11 mouse cellular contexts compared by ENCODE assay signal in the genomic region with DNA sequence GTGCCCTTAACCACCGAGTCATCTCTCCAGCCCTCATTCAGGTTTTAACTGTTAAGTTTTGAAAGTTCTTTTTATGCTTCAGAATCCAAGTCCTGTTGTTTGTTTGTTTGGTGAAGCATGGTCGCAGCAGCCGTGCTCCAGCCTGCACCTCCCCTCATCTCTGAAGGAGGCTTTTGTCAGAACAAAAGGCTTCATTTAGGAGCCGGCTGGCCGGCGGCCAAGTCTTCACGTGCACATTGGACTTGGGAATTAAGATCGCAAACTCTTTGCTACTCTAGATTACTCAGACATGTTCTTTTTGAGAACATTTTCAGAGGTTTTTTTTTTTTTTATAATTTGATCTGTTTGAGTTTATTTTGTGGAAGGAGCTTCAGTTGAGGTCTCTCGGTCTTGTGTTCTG. TPM values are rescaled to one million over a fixed set of nuclear protein-coding genes. Genes with fewer than 3 reads are reported as not detected.
DNase-seq lines count a peak whose midpoint lies in the region; ATAC-seq and TF ChIP-seq lines count a peak whose summit lies in the region.
"Had no signal": no experiment of that assay in that cellular context is flagged by ENCODE, and none has a peak within 500 bp of the region (broad histone marks: within the 10 kb centered on the region; RNA-seq: fewer than 3 reads in every experiment).

No protein-coding gene starts in this region.

- no peaks in the 10 kb centered on the region for H3K9me3 ChIP-seq in midbrain, embryonic 14.5 days (ENCODE audit: control insufficient read depth, low read length)
- no peaks in the 10 kb centered on the region for H3K9me3 ChIP-seq in midbrain, embryonic 15.5 days
- H3K9me3 ChIP-seq in forebrain, embryonic 14.5 days (replicated peaks; ENCODE audit: control insufficient read depth, low read length) = no peaks in the 10 kb centered on the region

- WGBS in midbrain, embryonic 14.5 days = 29% methylated on average over 9 of the region's 9 CpGs
- WGBS in midbrain, embryonic 15.5 days = 34% methylated on average over 9 of the region's 9 CpGs
- WGBS in forebrain, embryonic 14.5 days = 10% methylated on average over 9 of the region's 9 CpGs

- TF ChIP-seq POLR2A in testis, adult 2 months (IDR thresholded peaks at IDR 0.05; ENCODE audit: control insufficient read depth, low read depth, low read length) = no peak

- H3K27me3 ChIP-seq in midbrain, embryonic 14.5 days (ENCODE audit: control insufficient read depth, insufficient read depth, low read length) = no peaks in the 10 kb centered on the region
- no peaks in the 10 kb centered on the region; the same call in 1 of the 2 replicates for H3K27me3 ChIP-seq in midbrain, embryonic 15.5 days (replicated peaks)
- no peaks in the 10 kb centered on the region for H3K27me3 ChIP-seq in forebrain, embryonic 14.5 days (replicated peaks; ENCODE audit: control insufficient read depth, insufficient read depth, low read length)
- no peaks in the 10 kb centered on the region for H3K27me3 ChIP-seq in testis, adult 2 months (ENCODE audit: control insufficient read depth, insufficient read depth, low read length)

- no peak overlapping the region for H3K4me3 ChIP-seq in midbrain, embryonic 14.5 days (replicated peaks; ENCODE audit: low read depth, low read length)
- H3K4me3 ChIP-seq in midbrain, embryonic 15.5 days = no peak overlapping the region
- no peak overlapping the region for H3K4me3 ChIP-seq in forebrain, embryonic 14.5 days (ENCODE audit: low read depth, low read length)
- H3K4me3 ChIP-seq in testis, adult 2 months (ENCODE audit: control insufficient read depth, low read depth, low read length) = no peak overlapping the region
- H3K4me3 ChIP-seq: myocyte had no signal

- TF ChIP-seq CTCF in testis, adult 2 months (IDR thresholded peaks at IDR 0.05; ENCODE audit: control insufficient read depth, insufficient read depth, insufficient replicate concordance, low read depth, low read length) = no peak

- H3K27ac ChIP-seq in midbrain, embryonic 14.5 days (replicated peaks; ENCODE audit: low read depth, low read length) = no peak overlapping the region
- no peak overlapping the region for H3K27ac ChIP-seq in midbrain, embryonic 15.5 days
- no peak overlapping the region for H3K27ac ChIP-seq in forebrain, embryonic 14.5 days (ENCODE audit: low read depth, low read length)
- H3K27ac ChIP-seq in testis, adult 2 months (ENCODE audit: control insufficient read depth, insufficient read depth, low read depth, low read length) = peak overlapping the region; percentile 40; the same call in 1 of the 2 replicates

- no peaks in the 10 kb centered on the region for H3K4me1 ChIP-seq in midbrain, embryonic 14.5 days (ENCODE audit: control insufficient read depth, insufficient read depth, low read length)
- no peaks in the 10 kb centered on the region for H3K4me1 ChIP-seq in midbrain, embryonic 15.5 days
- H3K4me1 ChIP-seq in forebrain, embryonic 14.5 days (ENCODE audit: control insufficient read depth, insufficient read depth, low read length) = no peaks in the 10 kb centered on the region
- H3K4me1 ChIP-seq in testis, adult 2 months (ENCODE audit: control insufficient read depth, insufficient read depth, low read length) = peaks cover 4% of the 10 kb centered on the region

- no peaks in the 10 kb centered on the region for H3K36me3 ChIP-seq in midbrain, embryonic 14.5 days (ENCODE audit: control insufficient read depth, insufficient read depth, low read length)
- no peaks in the 10 kb centered on the region for H3K36me3 ChIP-seq in midbrain, embryonic 15.5 days (replicated peaks)
- no peaks in the 10 kb centered on the region for H3K36me3 ChIP-seq in forebrain, embryonic 14.5 days (ENCODE audit: control insufficient read depth, insufficient read depth, low read length)
- H3K36me3 ChIP-seq in testis, adult 2 months (ENCODE audit: control insufficient read depth, insufficient read depth, low read length) = peaks cover 3% of the 10 kb centered on the region

- H3K9ac ChIP-seq in midbrain, embryonic 14.5 days (replicated peaks; ENCODE audit: low read length) = no peak overlapping the region
- H3K9ac ChIP-seq in midbrain, embryonic 15.5 days = no peak overlapping the region
- no peak overlapping the region for H3K9ac ChIP-seq in forebrain, embryonic 14.5 days (ENCODE audit: low read length)

- H3K4me2 ChIP-seq in midbrain, embryonic 14.5 days (ENCODE audit: low read length) = no peak overlapping the region
- H3K4me2 ChIP-seq in midbrain, embryonic 15.5 days = no peak overlapping the region
- no peak overlapping the region for H3K4me2 ChIP-seq in forebrain, embryonic 14.5 days (ENCODE audit: low read length)

- intact Hi-C loops in heart, postnatal 25 days (cut with DNase I) = no loop called here

- no peak for ATAC-seq in midbrain, embryonic 14.5 days (ENCODE audit: low FRiP score, low TSS enrichment)
- no peak for ATAC-seq in midbrain, embryonic 15.5 days (replicated peaks)
- ATAC-seq in forebrain, embryonic 14.5 days = no peak
- no peak for ATAC-seq in erythroblast, adult 5-6 weeks (replicated peaks; ENCODE audit: low FRiP score, poor library complexity, severe bottlenecking)

- peak; percentile 45 for DNase-seq in heart, adult 11 months
- no peak for DNase-seq in heart, postnatal 25 days (ENCODE audit: low spot score)
- peak; percentile 82 for DNase-seq in midbrain, embryonic 14.5 days
- DNase-seq in forebrain, embryonic 14.5 days (ENCODE audit: low spot score) = peak; percentile 85
- DNase-seq: gastrocnemius, postnatal 10 days; heart, postnatal 36 days had no signal

RNA-seq across cellular contexts. Expression of a gene that starts 9.3 kb away (rescaled TPM):
- under 1 TPM in 1 of 2 experiments, not detected in 1; 0.06 TPM for total RNA-seq in heart, postnatal 25 days (2021)
- 0.27 and 0.63 TPM in 2 replicates for polyA plus RNA-seq in midbrain, embryonic 14.5 days (2014; fragmentation: Nextera tagmentation; extraction: Ambion mirVana)
- 0.72 and 0.88 TPM in 2 replicates for polyA plus RNA-seq in midbrain, embryonic 15.5 days (2015; fragmentation: Nextera tagmentation; extraction: Ambion mirVana)
- polyA plus RNA-seq in forebrain, embryonic 14.5 days (2014; fragmentation: Nextera tagmentation; extraction: Ambion mirVana) = 0.39 and 0.70 TPM in 2 replicates
- polyA plus RNA-seq in testis, adult 2 months (2012; rRNA removed) = 55.7 and 67.1 TPM in 2 replicates
- not detected in 2 replicates for total RNA-seq in erythroblast, adult 5-6 weeks (2015; ENCODE audit: low replicate concordance)
- not detected in 2 replicates for total RNA-seq in erythroblast, adult 5-6 weeks (2017; ENCODE audit: low replicate concordance)
- total RNA-seq: gastrocnemius, postnatal 10 days; heart, postnatal 36 days; liver, adult 2 months had no signal
- polyA plus RNA-seq: liver, adult 2 months; myocyte had no signal

RNA-seq across cellular contexts. Expression of a gene that starts 13.3 kb away (rescaled TPM):
- total RNA-seq in heart, postnatal 25 days (2021) = 10 to 100 TPM; 26.0 to 30.7 TPM
- 24.6 and 27.7 TPM in 2 replicates for polyA plus RNA-seq in midbrain, embryonic 14.5 days (2014; fragmentation: Nextera tagmentation; extraction: Ambion mirVana)
- 25.3 and 27.3 TPM in 2 replicates for polyA plus RNA-seq in midbrain, embryonic 15.5 days (2015; fragmentation: Nextera tagmentation; extraction: Ambion mirVana)
- polyA plus RNA-seq in forebrain, embryonic 14.5 days (2014; fragmentation: Nextera tagmentation; extraction: Ambion mirVana) = 21.2 and 28.9 TPM in 2 replicates
- polyA plus RNA-seq in testis, adult 2 months (2012; rRNA removed) = 13.5 and 14.2 TPM in 2 replicates
- 20.5 and 24.2 TPM in 2 replicates for total RNA-seq in erythroblast, adult 5-6 weeks (2015; ENCODE audit: low replicate concordance)
- total RNA-seq in erythroblast, adult 5-6 weeks (2017; ENCODE audit: low replicate concordance) = 56.7 and 70.5 TPM in 2 replicates

RNA-seq across cellular contexts. Expression of a gene that starts 38.7 kb away (rescaled TPM):
- not detected for total RNA-seq in heart, postnatal 25 days (2021)
- 0.28 and 0.66 TPM in 2 replicates for polyA plus RNA-seq in midbrain, embryonic 14.5 days (2014; fragmentation: Nextera tagmentation; extraction: Ambion mirVana)
- polyA plus RNA-seq in midbrain, embryonic 15.5 days (2015; fragmentation: Nextera tagmentation; extraction: Ambion mirVana) = 0.56 and 0.62 TPM in 2 replicates
- 0.22 and 0.28 TPM in 2 replicates for polyA plus RNA-seq in forebrain, embryonic 14.5 days (2014; fragmentation: Nextera tagmentation; extraction: Ambion mirVana)
- polyA plus RNA-seq in testis, adult 2 months (2012; rRNA removed) = 0.42 and 0.87 TPM in 2 replicates
- not detected in 2 replicates for total RNA-seq in erythroblast, adult 5-6 weeks (2015; ENCODE audit: low replicate concordance)
- not detected in 2 replicates for total RNA-seq in erythroblast, adult 5-6 weeks (2017; ENCODE audit: low replicate concordance)
- total RNA-seq: gastrocnemius, postnatal 10 days; heart, postnatal 36 days; liver, adult 2 months had no signal
- polyA plus RNA-seq: liver, adult 2 months had no signal

Comparison
In these comparisons a context has a peak if more than half of its experiments do, and no peak if none do; other contexts are left out.
1. RNA of a gene that starts 9.3 kb away (polyA plus RNA-seq): 55.7 to 67.1 TPM in testis, adult 2 months; 0.72 to 0.88 TPM in midbrain, embryonic 15.5 days, 0.27 to 0.63 TPM in midbrain, embryonic 14.5 days and 0.39 to 0.70 TPM in forebrain, embryonic 14.5 days; every median in the first group is over 10 times any median in the second.